Mouse (Mus musculus) hindbrain, embryonic 15.5 days (tissue): ENCODE results near the gene Marc2. TPM values are rescaled to one million over a fixed set of nuclear protein-coding genes. Genes with fewer than 3 reads are reported as not detected.

ENCODE experiments used
- ATAC-seq: fragments of 200-750 bp; cut with Nextera tagmentation; 2 replicates; pipeline ENCODE4 v1.8.0; 2017; ENCODE audit warnings: low read depth, moderate number of reproducible peaks, moderate TSS enrichment; ENCODE audit not compliant: low FRiP score
- H3K27ac ChIP-seq: fragments of 300-500 bp; sonication (generic); replicated peaks from 2 replicates; pipeline ENCODE4 v1.5.1; 2015; ENCODE audit warnings: mild to moderate bottlenecking, inconsistent platforms
- H3K27me3 ChIP-seq: fragments of 300-500 bp; sonication (generic); 2 replicates; pipeline ENCODE4 v1.6.1; 2015; ENCODE audit warnings: control low read depth, inconsistent platforms
- H3K36me3 ChIP-seq: fragments of 300-500 bp; sonication (generic); 2 replicates; pipeline ENCODE4 v1.6.1; 2015; ENCODE audit warnings: control low read depth, inconsistent platforms
- H3K4me1 ChIP-seq: fragments of 300-500 bp; sonication (generic); replicated peaks from 2 replicates; pipeline ENCODE4 v1.6.1; 2015; ENCODE audit warnings: control low read depth, inconsistent platforms
- H3K4me2 ChIP-seq: fragments of 300-500 bp; sonication (generic); 2 replicates; pipeline ENCODE4 v1.6.1; 2015; ENCODE audit warnings: moderate library complexity, mild to moderate bottlenecking, inconsistent platforms
- H3K4me3 ChIP-seq: fragments of 300-500 bp; sonication (generic); 2 replicates; pipeline ENCODE4 v1.5.1; 2015; ENCODE audit warnings: mild to moderate bottlenecking, inconsistent platforms
- H3K9ac ChIP-seq: fragments of 300-500 bp; sonication (generic); 2 replicates; pipeline ENCODE4 v1.6.1; 2015; ENCODE audit warnings: inconsistent platforms
- H3K9me3 ChIP-seq: fragments of 300-500 bp; sonication (generic); 2 replicates; pipeline ENCODE4 v1.6.1; 2016; ENCODE audit warnings: control low read depth, inconsistent platforms
- WGBS: fragments of 180-500 bp; shearing (Covaris S2); methylation state at CpG from one replicate; pipeline ENCODE4 v1.1.7; 2015; 5-methylcytosine and 5-hydroxymethylcytosine counted together
- polyA plus RNA-seq: library from polyadenylated mRNA; unstranded; fragments of >200 nt; fragmentation: Nextera tagmentation; extraction: Ambion mirVana; gene quantifications from 2 replicates; pipeline ENCODE4 v1.2.1, GENCODE M21; 2015

Marc2 gene
- polyA plus RNA-seq, 1 experiment from 2014 or later, result 114 TPM

- Histone ChIP-seq H3K9me3 (no peaks in the 10 kb centered on the region), H3K9ac (no peak overlapping the region), H3K4me2 (no peak overlapping the region), H3K36me3 (no peaks in the 10 kb centered on the region), H3K27ac (no peak overlapping the region), H3K4me3 (no peak overlapping the region), H3K27me3 (no peaks in the 10 kb centered on the region), H3K4me1 (no peaks in the 10 kb centered on the region)
- 0 out of 2 replicates have a peak, but pooled peaks have one; percentile 8 for ATAC-seq
- WGBS, result 24% methylated on average over 27 of the region's 27 CpGs
These were observed 52.9 kb downstream of the Marc2 start for GRCm38 (mm10) chr1:184793163-184793876.

GRCm38 (mm10) chr1:184791109-184791508 is 55.1 kb downstream of the Marc2 start:
- no peaks in the 10 kb centered on the region for H3K36me3 ChIP-seq
- 6% methylated on average over 2 of the region's 2 CpGs for WGBS

GRCm38 (mm10) chr1:184786376-184787151 is 59.7 kb downstream of the Marc2 start:
- 72% methylated on average over 13 of the region's 13 CpGs for WGBS
- ATAC-seq, result no peak
- no peak overlapping the region for H3K27ac ChIP-seq

More at GRCm38 (mm10) chr1:184791109-184791508, 55.1 kb downstream of the Marc2 start:
- Histone ChIP-seq H3K4me1 (no peaks in the 10 kb centered on the region), H3K27me3 (no peaks in the 10 kb centered on the region), H3K4me3 (no peak overlapping the region), H3K27ac (no peak overlapping the region), H3K4me2 (no peak overlapping the region), H3K9me3 (no peaks in the 10 kb centered on the region), H3K9ac (no peak overlapping the region)
- ATAC-seq, result no peak

GRCm38 (mm10) chr1:184783641-184784040 is 62.6 kb downstream of the Marc2 start:
- WGBS, result 88% methylated on average over 4 of the region's 4 CpGs
- no peak for ATAC-seq
- Histone ChIP-seq H3K9ac (no peak overlapping the region), H3K4me2 (no peak overlapping the region), H3K27ac (no peak overlapping the region), H3K9me3 (no peaks in the 10 kb centered on the region), H3K27me3 (no peaks in the 10 kb centered on the region), H3K4me1 (no peaks in the 10 kb centered on the region), H3K36me3 (no peaks in the 10 kb centered on the region), H3K4me3 (no peak overlapping the region)

More at GRCm38 (mm10) chr1:184786376-184787151, 59.7 kb downstream of the Marc2 start:
- no peaks in the 10 kb centered on the region for H3K9me3 ChIP-seq
- H3K9ac ChIP-seq, result no peak overlapping the region
- no peak overlapping the region for H3K4me2 ChIP-seq
- no peaks in the 10 kb centered on the region for H3K36me3 ChIP-seq
- no peak overlapping the region for H3K4me3 ChIP-seq
- H3K4me1 ChIP-seq, result no peaks in the 10 kb centered on the region
- H3K27me3 ChIP-seq, result no peaks in the 10 kb centered on the region

GRCm38 (mm10) chr1:184782161-184782513 is 64.1 kb downstream of the Marc2 start:
- Histone ChIP-seq H3K9ac (no peak overlapping the region), H3K27me3 (no peaks in the 10 kb centered on the region), H3K4me1 (no peaks in the 10 kb centered on the region), H3K36me3 (no peaks in the 10 kb centered on the region), H3K9me3 (no peaks in the 10 kb centered on the region), H3K4me2 (no peak overlapping the region), H3K27ac (no peak overlapping the region), H3K4me3 (no peak overlapping the region)
- no peak for ATAC-seq
- 81% methylated on average over 14 of the region's 14 CpGs for WGBS

- Histone ChIP-seq H3K9me3 (no peaks in the 10 kb centered on the region), H3K4me2 (no peak overlapping the region), H3K36me3 (no peaks in the 10 kb centered on the region), H3K27me3 (no peaks in the 10 kb centered on the region), H3K27ac (no peak overlapping the region), H3K4me3 (no peak overlapping the region), H3K9ac (no peak overlapping the region), H3K4me1 (no peaks in the 10 kb centered on the region)
- 83% methylated on average over 10 of the region's 10 CpGs for WGBS
- no peak for ATAC-seq
These were observed 64.7 kb downstream of the Marc2 start for GRCm38 (mm10) chr1:184781286-184782160.

- Histone ChIP-seq H3K4me2 (no peak overlapping the region), H3K4me1 (no peaks in the 10 kb centered on the region), H3K9me3 (no peaks in the 10 kb centered on the region), H3K27ac (no peak overlapping the region), H3K4me3 (no peak overlapping the region), H3K36me3 (no peaks in the 10 kb centered on the region), H3K27me3 (no peaks in the 10 kb centered on the region), H3K9ac (no peak overlapping the region)
- ATAC-seq, result no peak
- WGBS, result 93% methylated on average over 6 of the region's 6 CpGs
These were observed 68.1 kb downstream of the Marc2 start for GRCm38 (mm10) chr1:184778157-184778556.

- Histone ChIP-seq H3K27ac (no peak overlapping the region), H3K4me1 (no peaks in the 10 kb centered on the region), H3K36me3 (no peaks in the 10 kb centered on the region), H3K9me3 (no peaks in the 10 kb centered on the region), H3K4me3 (no peak overlapping the region), H3K9ac (no peak overlapping the region), H3K4me2 (no peak overlapping the region), H3K27me3 (no peaks in the 10 kb centered on the region)
- WGBS, result 30% methylated on average over 22 of the region's 22 CpGs
- ATAC-seq, result no peak
These were observed 69.0 kb downstream of the Marc2 start for GRCm38 (mm10) chr1:184777061-184777795.

GRCm38 (mm10) chr1:184775289-184775688 is 71.0 kb downstream of the Marc2 start:
- H3K9ac ChIP-seq, result no peak overlapping the region
- H3K27me3 ChIP-seq, result no peaks in the 10 kb centered on the region
- H3K4me2 ChIP-seq, result no peak overlapping the region
- no peak overlapping the region for H3K27ac ChIP-seq
- H3K4me1 ChIP-seq, result peaks cover 6% of the 10 kb centered on the region; the same call in 1 of the 2 replicates
- no peaks in the 10 kb centered on the region for H3K9me3 ChIP-seq
- ATAC-seq, result no peak
- no peak overlapping the region for H3K4me3 ChIP-seq
- no peaks in the 10 kb centered on the region for H3K36me3 ChIP-seq
- WGBS, result 59% methylated on average over 9 of the region's 9 CpGs

- 14% methylated on average over 9 of the region's 9 CpGs for WGBS
- peaks cover 6% of the 10 kb centered on the region; the same call in 1 of the 2 replicates for H3K4me1 ChIP-seq
- no peak overlapping the region for H3K9ac ChIP-seq
- peak overlapping the region; percentile 35 for H3K4me2 ChIP-seq
- H3K36me3 ChIP-seq, result no peaks in the 10 kb centered on the region
- H3K9me3 ChIP-seq, result no peaks in the 10 kb centered on the region
- ATAC-seq, result no peak
- no peak overlapping the region for H3K27ac ChIP-seq
- no peak overlapping the region for H3K4me3 ChIP-seq
- H3K27me3 ChIP-seq, result no peaks in the 10 kb centered on the region
These were observed 74.4 kb downstream of the Marc2 start for GRCm38 (mm10) chr1:184771891-184772249.

GRCm38 (mm10) chr1:184771202-184771890 is 74.9 kb downstream of the Marc2 start:
- Histone ChIP-seq H3K9ac (no peak overlapping the region), H3K4me1 (peaks cover 6% of the 10 kb centered on the region; the same call in 1 of the 2 replicates), H3K27ac (no peak overlapping the region), H3K36me3 (no peaks in the 10 kb centered on the region), H3K27me3 (no peaks in the 10 kb centered on the region), H3K9me3 (no peaks in the 10 kb centered on the region), H3K4me3 (no peak overlapping the region), H3K4me2 (peak overlapping the region; percentile 35)
- WGBS, result 34% methylated on average over 18 of the region's 18 CpGs
- ATAC-seq, result peak; percentile 19; the same call in 1 of the 2 replicates
